Mouse (Mus musculus) liver, embryonic 15.5 days (tissue): ENCODE measurements at regions not wholly inside any gene's neighbourhood (a gene's known extent, or its start where the extent isn't known, plus 50 kb on each side); places are given as distances from the start of the nearest gene placed in this dataset.

Experiments used
- ATAC-seq: fragments of 200-750 bp; cut with Nextera tagmentation; 2 replicates; pipeline ENCODE4 v1.8.0; 2017; ENCODE audit warnings: moderate number of reproducible peaks, mild to moderate bottlenecking, moderate library complexity; ENCODE audit not compliant: insufficient read depth
- H3K27ac ChIP-seq: fragments of 300-500 bp; sonication (generic); replicated peaks from 2 replicates; pipeline ENCODE4 v1.5.1; 2015; ENCODE audit warnings: mild to moderate bottlenecking, inconsistent platforms
- H3K27me3 ChIP-seq: fragments of 300-500 bp; sonication (generic); 2 replicates; pipeline ENCODE4 v1.6.1; 2015; ENCODE audit warnings: mild to moderate bottlenecking, inconsistent platforms
- H3K36me3 ChIP-seq: fragments of 300-500 bp; sonication (generic); replicated peaks from 2 replicates; pipeline ENCODE4 v1.6.1; 2015; ENCODE audit warnings: moderate library complexity, mild to moderate bottlenecking, inconsistent platforms
- H3K4me1 ChIP-seq: fragments of 300-500 bp; sonication (generic); replicated peaks from 2 replicates; pipeline ENCODE4 v1.6.1; 2015; ENCODE audit warnings: inconsistent platforms
- H3K4me2 ChIP-seq: fragments of 300-500 bp; sonication (generic); 2 replicates; pipeline ENCODE4 v1.6.1; 2015; ENCODE audit warnings: moderate library complexity, mild to moderate bottlenecking, inconsistent platforms
- H3K4me3 ChIP-seq: fragments of 300-500 bp; sonication (generic); replicated peaks from 2 replicates; pipeline ENCODE4 v1.5.1; 2015; ENCODE audit warnings: mild to moderate bottlenecking, inconsistent platforms
- H3K9ac ChIP-seq: fragments of 300-500 bp; sonication (generic); 2 replicates; pipeline ENCODE4 v1.6.1; 2015; ENCODE audit warnings: moderate library complexity, mild to moderate bottlenecking, inconsistent platforms
- H3K9me3 ChIP-seq: fragments of 300-500 bp; sonication (generic); replicated peaks from 2 replicates; pipeline ENCODE4 v1.6.1; 2016; ENCODE audit warnings: inconsistent platforms
- WGBS: fragments of 180-500 bp; shearing (Covaris S2); methylation state at CpG from one replicate; pipeline ENCODE4 v1.1.7; 2015; ENCODE audit warnings: mixed read lengths; ENCODE audit not compliant: insufficient replicate concordance; 5-methylcytosine and 5-hydroxymethylcytosine counted together

- H3K9ac ChIP-seq, result no peak overlapping the region
- H3K4me2 ChIP-seq, result no peak overlapping the region
- no peak overlapping the region for H3K4me3 ChIP-seq
- no peaks in the 10 kb centered on the region for H3K9me3 ChIP-seq
- H3K27ac ChIP-seq, result no peak overlapping the region
- no peaks in the 10 kb centered on the region for H3K4me1 ChIP-seq
- no peak for ATAC-seq
- H3K36me3 ChIP-seq, result no peaks in the 10 kb centered on the region
- 12% methylated on average over 9 of the region's 9 CpGs for WGBS
- no peaks in the 10 kb centered on the region for H3K27me3 ChIP-seq
These were observed 260.9 kb upstream of the Arglu1 start for GRCm38 (mm10) chr8:8951186-8951585.

GRCm38 (mm10) chr8:8947516-8948161, 257.3 kb upstream of the Arglu1 start:
- Histone ChIP-seq H3K27me3 (no peaks in the 10 kb centered on the region), H3K4me2 (no peak overlapping the region), H3K27ac (no peak overlapping the region), H3K4me3 (no peak overlapping the region), H3K9ac (no peak overlapping the region), H3K36me3 (no peaks in the 10 kb centered on the region), H3K4me1 (no peaks in the 10 kb centered on the region), H3K9me3 (no peaks in the 10 kb centered on the region)
- WGBS, result 44% methylated on average over 7 of the region's 7 CpGs
- no peak for ATAC-seq

- Histone ChIP-seq H3K4me1 (no peaks in the 10 kb centered on the region), H3K4me3 (no peak overlapping the region), H3K27ac (no peak overlapping the region), H3K36me3 (no peaks in the 10 kb centered on the region), H3K9ac (no peak overlapping the region), H3K4me2 (no peak overlapping the region), H3K9me3 (no peaks in the 10 kb centered on the region), H3K27me3 (no peaks in the 10 kb centered on the region)
- ATAC-seq, result no peak
- 70% methylated on average over 6 of the region's 6 CpGs for WGBS
These were observed 252.7 kb upstream of the Arglu1 start for GRCm38 (mm10) chr8:8942991-8943390.

GRCm38 (mm10) chr8:8940899-8941298, 250.6 kb upstream of the Arglu1 start:
- Histone ChIP-seq H3K9me3 (no peaks in the 10 kb centered on the region), H3K27ac (no peak overlapping the region), H3K36me3 (no peaks in the 10 kb centered on the region), H3K4me2 (no peak overlapping the region), H3K4me3 (no peak overlapping the region), H3K4me1 (no peaks in the 10 kb centered on the region), H3K27me3 (no peaks in the 10 kb centered on the region), H3K9ac (no peak overlapping the region)
- no peak for ATAC-seq
- WGBS, result 68% methylated on average over 4 of the region's 4 CpGs

GRCm38 (mm10) chr8:8938536-8938935, 248.2 kb upstream of the Arglu1 start:
- 56% methylated on average over 7 of the region's 7 CpGs for WGBS
- no peaks in the 10 kb centered on the region for H3K4me1 ChIP-seq
- no peak overlapping the region for H3K9ac ChIP-seq
- H3K4me3 ChIP-seq, result no peak overlapping the region
- H3K27ac ChIP-seq, result no peak overlapping the region
- no peaks in the 10 kb centered on the region for H3K36me3 ChIP-seq
- H3K27me3 ChIP-seq, result no peaks in the 10 kb centered on the region
- H3K4me2 ChIP-seq, result no peak overlapping the region
- no peaks in the 10 kb centered on the region for H3K9me3 ChIP-seq
- no peak for ATAC-seq

GRCm38 (mm10) chr8:8932466-8932865, 242.1 kb upstream of the Arglu1 start:
- Histone ChIP-seq H3K36me3 (no peaks in the 10 kb centered on the region), H3K4me3 (no peak overlapping the region), H3K4me1 (no peaks in the 10 kb centered on the region), H3K27me3 (no peaks in the 10 kb centered on the region), H3K9me3 (no peaks in the 10 kb centered on the region), H3K9ac (no peak overlapping the region), H3K27ac (no peak overlapping the region), H3K4me2 (no peak overlapping the region)
- WGBS, result 70% methylated on average over 3 of the region's 3 CpGs
- no peak for ATAC-seq

- H3K27me3 ChIP-seq, result no peaks in the 10 kb centered on the region
- H3K4me3 ChIP-seq, result no peak overlapping the region
- H3K27ac ChIP-seq, result no peak overlapping the region
- H3K36me3 ChIP-seq, result no peaks in the 10 kb centered on the region
- no peak overlapping the region for H3K4me2 ChIP-seq
- no peaks in the 10 kb centered on the region for H3K4me1 ChIP-seq
- 67% methylated on average over 6 of the region's 6 CpGs for WGBS
- no peak overlapping the region for H3K9ac ChIP-seq
- no peaks in the 10 kb centered on the region for H3K9me3 ChIP-seq
- no peak for ATAC-seq
These were observed 241.4 kb upstream of the Arglu1 start for GRCm38 (mm10) chr8:8931746-8932145.

- Histone ChIP-seq H3K27me3 (no peaks in the 10 kb centered on the region), H3K27ac (no peak overlapping the region), H3K4me3 (no peak overlapping the region), H3K4me1 (no peaks in the 10 kb centered on the region), H3K9ac (no peak overlapping the region), H3K4me2 (no peak overlapping the region), H3K9me3 (no peaks in the 10 kb centered on the region), H3K36me3 (no peaks in the 10 kb centered on the region)
- 74% methylated on average over 18 of the region's 18 CpGs for WGBS
- ATAC-seq, result no peak
These were observed 237.9 kb upstream of the Arglu1 start for GRCm38 (mm10) chr8:8928074-8928862.

GRCm38 (mm10) chr8:8921446-8921845, 231.1 kb upstream of the Arglu1 start:
- H3K4me2 ChIP-seq, result no peak overlapping the region
- no peak overlapping the region for H3K9ac ChIP-seq
- WGBS, result 49% methylated on average over 2 of the region's 2 CpGs
- no peaks in the 10 kb centered on the region for H3K36me3 ChIP-seq
- no peak overlapping the region for H3K27ac ChIP-seq
- H3K27me3 ChIP-seq, result no peaks in the 10 kb centered on the region
- no peaks in the 10 kb centered on the region for H3K9me3 ChIP-seq
- no peak overlapping the region for H3K4me3 ChIP-seq
- H3K4me1 ChIP-seq, result no peaks in the 10 kb centered on the region
- ATAC-seq, result no peak

GRCm38 (mm10) chr8:8919582-8920503, 229.5 kb upstream of the Arglu1 start:
- WGBS, result 25% methylated on average over 11 of the region's 11 CpGs
- no peak overlapping the region for H3K4me3 ChIP-seq
- H3K9me3 ChIP-seq, result no peaks in the 10 kb centered on the region
- H3K36me3 ChIP-seq, result no peaks in the 10 kb centered on the region
- H3K27me3 ChIP-seq, result no peaks in the 10 kb centered on the region
- H3K4me2 ChIP-seq, result no peak overlapping the region
- H3K27ac ChIP-seq, result no peak overlapping the region
- no peak overlapping the region for H3K9ac ChIP-seq
- no peaks in the 10 kb centered on the region for H3K4me1 ChIP-seq
- ATAC-seq, result no peak

GRCm38 (mm10) chr8:8919040-8919439, 228.7 kb upstream of the Arglu1 start:
- Histone ChIP-seq H3K36me3 (no peaks in the 10 kb centered on the region), H3K4me3 (no peak overlapping the region), H3K4me2 (no peak overlapping the region), H3K27ac (no peak overlapping the region), H3K9me3 (no peaks in the 10 kb centered on the region), H3K27me3 (no peaks in the 10 kb centered on the region), H3K9ac (no peak overlapping the region), H3K4me1 (no peaks in the 10 kb centered on the region)
- no peak for ATAC-seq
- WGBS, result 61% methylated on average over 9 of the region's 9 CpGs
